Mouse (Mus musculus) v-Abl transformed pro-B cells (cell line): Measurements from ENCODE around the gene Gab1.

Experiments used
- in situ Hi-C, 2 experiments: fragments of 400-800 bp; cut with MboI; formaldehyde crosslinking; loops; one replicate each; pipeline ENCODE4 v1.15.1; 2025; ENCODE audit not compliant: unreplicated experiment in 2 of 2

Gene Gab1

GRCm38 (mm10) chr8:80880196-80881106, at the start of gene Gab1:
TSS of gene Gab1 (minus strand) at chr8:80880519.
- in situ Hi-C loops = no loop called here

DNA sequence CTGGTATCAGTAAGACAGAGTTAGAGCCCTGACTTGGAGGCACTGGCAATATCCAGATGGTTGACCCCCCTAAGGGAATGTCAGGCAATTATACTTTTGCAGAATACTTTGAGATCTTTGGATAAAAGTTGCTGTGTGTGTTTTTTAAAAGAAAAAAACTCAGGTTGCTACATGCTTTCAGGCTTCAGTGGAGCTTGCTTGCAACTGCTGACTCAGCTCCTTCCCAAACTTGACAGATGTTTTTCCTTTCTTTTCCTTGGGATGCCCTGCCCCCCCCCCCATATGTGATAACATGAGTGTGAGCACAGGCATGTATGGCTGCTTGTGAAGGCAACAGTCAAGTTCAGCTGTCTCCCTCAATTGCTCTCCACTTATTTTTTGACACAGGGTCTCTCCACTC, 48.5 kb upstream of the Gab1 start:
- in situ Hi-C loops = loop anchor here (10.0 to 25.0 kb wide), 3 partner anchors 56 to 541 kb away; no protein-coding TSS in a partner anchor

- in situ Hi-C loops = loop anchor here (10.0 kb wide), 2 partner anchors 61 to 71 kb away; no protein-coding TSS in a partner anchor
These were observed 43.5 kb upstream of the Gab1 start for GRCm38 (mm10) chr8:80923794-80924316.

DNA sequence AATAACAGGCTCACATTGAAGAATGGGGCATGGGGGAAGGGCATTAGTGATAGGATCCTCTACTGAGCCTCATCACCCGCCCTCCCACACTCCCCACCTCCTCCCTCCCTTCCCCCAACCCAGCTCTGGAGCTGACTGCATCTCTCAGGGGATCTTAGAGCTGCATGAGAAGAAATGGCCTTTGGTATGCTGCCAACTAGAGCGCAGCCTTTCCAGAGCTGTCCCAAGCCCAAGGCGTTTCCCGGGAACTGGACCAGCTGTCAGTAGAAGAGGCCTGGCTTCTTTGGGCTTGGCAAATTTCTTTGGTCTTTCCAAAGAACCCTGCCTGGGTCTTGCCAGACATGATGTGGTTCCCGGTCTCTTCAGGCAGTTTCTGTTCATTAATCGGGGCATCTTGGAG, 42.3 kb upstream of the Gab1 start:
- in situ Hi-C loops = loop anchor here (10.0 kb wide), 2 partner anchors 62 to 72 kb away; no protein-coding TSS in a partner anchor

GRCm38 (mm10) chr8:80919130-80919529, 38.8 kb upstream of the Gab1 start:
- in situ Hi-C loops = no loop called here

DNA sequence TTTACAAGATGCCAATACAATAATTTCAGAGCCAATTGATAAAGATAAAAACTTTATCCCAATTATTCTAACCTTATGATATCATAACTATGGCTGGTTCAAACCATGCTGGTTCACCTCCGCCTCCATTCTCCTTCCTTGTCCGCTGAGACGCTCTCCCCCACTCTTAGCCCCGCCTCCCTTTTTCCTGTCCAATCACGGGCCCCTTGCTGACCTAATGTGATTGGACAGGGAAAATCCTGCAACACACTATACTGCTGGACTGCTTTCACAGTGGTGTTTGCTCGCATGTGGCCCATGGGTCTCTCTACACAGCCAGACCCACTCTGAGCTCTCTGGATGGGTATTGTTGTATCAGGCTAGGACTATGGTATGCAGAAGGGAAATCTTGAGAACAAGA, 38.2 kb upstream of the Gab1 start:
- in situ Hi-C loops = no loop called here

- in situ Hi-C loops = no loop called here
These were observed 36.3 kb upstream of the Gab1 start for GRCm38 (mm10) chr8:80916463-80917235.

GRCm38 (mm10) chr8:80913016-80913748, 32.9 kb upstream of the Gab1 start:
- in situ Hi-C loops = no loop called here

DNA sequence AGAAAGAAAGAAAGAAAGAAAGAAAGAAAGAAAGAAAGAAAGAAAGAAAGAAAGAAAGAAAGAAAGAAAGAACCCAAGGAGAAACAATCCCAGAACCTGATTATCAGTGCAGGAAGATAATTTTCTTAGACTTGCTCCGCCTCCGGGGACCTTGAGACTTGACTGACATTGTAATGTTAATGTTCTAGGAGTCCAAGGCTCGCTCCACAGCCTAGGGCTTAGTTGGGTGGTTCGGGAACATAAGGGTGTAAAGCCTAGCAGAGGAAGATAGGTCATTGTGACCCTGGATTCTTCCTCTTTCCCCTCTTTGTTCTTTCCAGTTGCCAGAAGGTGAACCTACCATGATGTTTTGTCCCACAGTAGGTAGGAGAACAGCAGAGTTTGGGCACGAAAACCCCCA, 31.1 kb upstream of the Gab1 start:
- in situ Hi-C loops = no loop called here

GRCm38 (mm10) chr8:80908262-80908907, 28.1 kb upstream of the Gab1 start:
- in situ Hi-C loops = no loop called here

DNA sequence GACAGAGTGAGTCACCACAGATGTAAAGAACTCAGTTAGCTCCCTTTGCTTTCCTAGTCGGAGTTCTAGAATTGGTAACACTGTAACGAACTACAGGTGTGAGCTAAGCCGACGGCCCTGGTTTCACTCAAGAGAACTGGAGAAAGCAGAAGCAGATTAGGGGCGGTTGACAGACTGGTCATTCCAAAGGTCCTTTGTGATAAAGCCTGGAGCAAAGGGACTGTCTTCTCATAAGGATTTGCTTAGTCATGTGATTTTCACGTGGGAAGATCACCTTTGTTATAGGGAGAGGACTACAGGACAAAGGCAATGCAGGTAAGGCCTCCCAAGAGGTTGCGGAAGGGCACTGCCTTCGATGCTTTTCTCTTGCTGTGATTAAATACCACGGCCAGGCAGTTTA, 22.0 kb upstream of the Gab1 start:
- in situ Hi-C loops = no loop called here

GRCm38 (mm10) chr8:80899364-80899763, 19.0 kb upstream of the Gab1 start:
- in situ Hi-C loops = no loop called here

DNA sequence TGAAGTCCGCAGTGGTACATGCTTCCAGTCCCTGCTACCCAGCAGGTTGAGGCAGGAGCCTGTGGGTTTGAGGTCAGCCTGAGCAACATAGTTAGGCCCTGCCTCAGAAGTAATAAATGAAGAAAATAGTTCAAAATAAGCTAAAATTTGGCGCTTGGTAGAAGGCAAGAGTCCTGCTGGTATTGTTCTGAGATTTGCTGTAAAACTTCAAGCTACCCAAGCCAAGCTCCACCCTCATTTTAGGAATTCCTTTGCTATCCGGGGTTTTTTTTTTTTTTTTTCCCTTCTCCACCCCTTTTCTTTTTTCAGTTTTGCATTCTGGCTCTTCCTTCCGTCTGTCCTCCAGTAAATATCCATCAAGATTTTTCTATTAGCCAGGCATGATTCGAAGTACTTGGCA, 15.7 kb upstream of the Gab1 start:
- in situ Hi-C loops = no loop called here

GRCm38 (mm10) chr8:80895397-80895796, 15.1 kb upstream of the Gab1 start:
- in situ Hi-C loops = no loop called here

- in situ Hi-C loops = no loop called here
These were observed 14.2 kb upstream of the Gab1 start for GRCm38 (mm10) chr8:80894528-80894927.

GRCm38 (mm10) chr8:80879426-80880195, 708 bp downstream of the Gab1 start:
- in situ Hi-C loops = no loop called here

- in situ Hi-C loops = no loop called here
These were observed 1.4 kb downstream of the Gab1 start for GRCm38 (mm10) chr8:80878801-80879425.

DNA sequence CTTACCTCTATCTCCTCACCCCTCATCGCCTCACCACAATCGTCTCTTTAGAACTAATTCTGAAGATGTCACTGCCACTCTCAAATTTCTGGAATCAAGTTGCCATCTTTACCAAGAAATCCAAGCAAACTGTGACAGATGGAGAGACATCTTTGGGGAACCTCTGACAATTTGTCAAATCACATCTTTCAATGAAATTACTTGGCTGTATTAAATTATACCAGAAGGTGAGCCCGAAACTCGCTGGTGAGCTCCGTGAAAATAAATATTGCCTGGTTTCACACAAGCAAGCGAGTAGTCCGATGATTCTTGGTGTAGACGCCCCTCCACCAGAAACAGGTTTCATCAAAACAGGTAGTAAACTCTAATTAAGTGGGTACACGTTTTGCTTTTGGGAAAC, 2.2 kb downstream of the Gab1 start:
- in situ Hi-C loops = no loop called here

DNA sequence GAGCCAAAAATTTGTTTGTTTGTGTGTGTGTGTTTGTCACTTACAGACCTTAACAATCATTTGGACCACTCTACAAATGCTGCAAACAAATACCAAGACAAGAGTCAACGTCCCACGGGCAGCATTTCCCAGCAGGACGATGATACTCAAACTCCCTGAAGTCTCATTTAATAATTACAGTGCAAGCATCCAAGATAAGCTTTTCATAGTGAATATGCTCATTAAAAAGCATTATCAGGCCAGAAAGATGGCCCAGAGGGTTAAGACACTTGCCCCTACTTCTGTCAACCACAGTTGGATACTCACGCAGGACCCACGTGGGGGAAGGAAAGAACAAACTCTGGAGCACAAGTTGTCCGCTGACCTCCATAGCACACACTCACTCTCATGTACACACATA, 4.8 kb downstream of the Gab1 start:
- in situ Hi-C loops = no loop called here
